Mouse (Mus musculus): ENCODE data around the gene Klrk1. TPM values are rescaled to one million over a fixed set of nuclear protein-coding genes. Genes with fewer than 3 reads are reported as not detected.

Gene Klrk1
- total RNA-seq (2023): 10 to 100 TPM; 16.5 to 20.0 TPM

GRCm38 (mm10) chr6:129623735-129624134 lies at the start of gene Klrk1:
TSS of gene Klrk1 (minus strand) at chr6:129623864.

DNA sequence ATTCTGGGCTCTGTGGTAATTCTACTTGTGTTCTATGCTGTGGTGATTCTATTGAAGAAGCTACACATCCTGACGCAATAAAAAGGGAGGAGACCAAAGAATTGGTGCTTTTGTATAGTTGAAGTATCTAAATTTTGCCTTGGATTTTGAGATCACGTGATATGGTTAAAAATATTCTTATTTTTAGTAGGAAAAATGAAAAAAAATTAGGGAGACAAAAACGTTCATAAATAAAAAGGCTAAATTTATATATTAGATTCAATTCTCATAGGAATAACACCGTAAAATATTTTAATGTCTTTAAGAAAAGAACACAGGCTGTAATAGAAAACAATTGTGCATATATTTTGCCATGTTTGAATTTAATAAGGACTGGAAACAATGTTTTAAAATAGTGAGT lies 36.9 kb upstream of the Klrk1 start, which contains the start of gene Klrc2:
Klrc2 (minus strand) TSS at position 101 of the 400 bp plus-strand sequence.

DNA sequence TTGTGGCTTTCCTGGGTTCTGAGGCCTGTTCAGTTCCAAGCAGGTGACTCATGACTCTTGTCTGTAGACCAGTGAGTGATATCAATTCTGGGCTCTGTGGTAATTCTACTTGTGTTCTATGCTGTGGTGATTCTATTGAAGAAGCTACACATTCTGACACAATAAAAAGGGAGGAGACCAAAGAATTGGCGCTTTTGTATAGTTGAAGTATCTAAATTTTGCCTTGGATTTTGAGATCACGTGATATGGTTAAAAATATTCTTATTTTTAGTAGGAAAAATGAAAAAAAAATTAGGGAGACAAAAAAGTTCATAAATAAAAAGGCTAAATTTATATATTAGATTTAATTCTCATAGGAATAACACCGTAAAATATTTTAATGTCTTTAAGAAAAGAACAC lies 19.6 kb upstream of the Klrk1 start, which contains the start of gene Klrc3:
Klrc3 (minus strand) TSS at position 101 of the 400 bp plus-strand sequence.

DNA sequence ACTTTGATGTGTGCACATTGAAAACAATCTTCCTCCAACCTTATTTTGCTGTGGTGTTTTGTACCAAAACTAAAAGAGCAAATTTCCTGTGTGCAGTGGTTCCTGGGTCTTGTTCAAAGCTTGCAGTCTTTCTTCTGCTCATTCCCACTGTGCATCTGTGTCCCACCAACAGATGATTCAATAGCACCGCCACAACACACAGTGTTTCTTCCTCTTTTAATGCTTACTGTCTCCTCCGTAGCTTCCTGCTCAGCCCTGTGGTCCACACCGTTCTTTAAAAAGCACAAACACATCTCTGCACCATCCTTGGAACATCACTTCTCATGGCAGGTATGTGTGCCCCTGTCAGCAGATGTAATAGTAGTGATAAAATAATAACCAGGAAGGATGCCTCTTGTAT lies 32.2 kb downstream of the Klrk1 start, which contains the start of gene Klrd1:
Klrd1 (plus strand) TSS at position 275 of the 400 bp plus-strand sequence.

GRCm38 (mm10) chr6:129577605-129578004 lies 46.1 kb downstream of the Klrk1 start, which contains the start of gene Klre1:
TSS of gene Klre1 (plus strand) at chr6:129577905.

Other genes with a start within 250 kb of the Klrk1 start
- not detected for gene Clec12b, start 238.0 kb downstream of the Klrk1 start, total RNA-seq (2023)
- gene Clec1b, start 226.6 kb downstream of the Klrk1 start, total RNA-seq (2023): 10 to 100 TPM; 11.0 to 19.1 TPM
- 10 to 100 TPM in 1 of 2 experiments, 1 to 10 TPM in 1; 7.8 to 20.6 TPM for gene Clec9a, start 215.0 kb downstream of the Klrk1 start, total RNA-seq (2023)
- 1 to 10 TPM in 1 of 2 experiments, under 1 TPM in 1; 0.58 to 1.5 TPM for gene Clec1a, start 171.9 kb downstream of the Klrk1 start, total RNA-seq (2023)
- gene Olr1, start 116.7 kb downstream of the Klrk1 start, total RNA-seq (2023): 1 to 10 TPM; 1.7 to 3.1 TPM
- gene Tmem52b, start 111.3 kb downstream of the Klrk1 start, total RNA-seq (2023): 1 to 10 TPM in 1 of 2 experiments, not detected in 1; 1.4 TPM
- gene Gabarapl1, start 90.7 kb downstream of the Klrk1 start, total RNA-seq (2023): 10 to 100 TPM; 63.8 to 74.3 TPM
- gene Klre1, start 46.0 kb downstream of the Klrk1 start, total RNA-seq (2023): not detected
- gene Klrd1, start 32.1 kb downstream of the Klrk1 start, total RNA-seq (2023): 10 to 100 TPM in 1 of 2 experiments, 1 to 10 TPM in 1; 9.9 to 12.7 TPM
- not detected for gene Klrc3, start 19.5 kb upstream of the Klrk1 start, total RNA-seq (2023)
- under 1 TPM in 1 of 2 experiments, not detected in 1; 0.30 TPM for gene Klrc2, start 36.8 kb upstream of the Klrk1 start, total RNA-seq (2023)
- gene Klrc1, start 55.1 kb upstream of the Klrk1 start, total RNA-seq (2023): 1 to 10 TPM; 1.5 to 2.3 TPM
- 1 to 10 TPM; 1.6 to 2.6 TPM for gene Klri1, start 93.3 kb upstream of the Klrk1 start, total RNA-seq (2023)
- under 1 TPM; 0.68 to 0.76 TPM for gene Klri2, start 116.6 kb upstream of the Klrk1 start, total RNA-seq (2023)
- not detected for gene Gm156, start 160.4 kb upstream of the Klrk1 start, total RNA-seq (2023)
- not detected for gene Gm17631, start 238.8 kb upstream of the Klrk1 start, total RNA-seq (2023)